Mouse (Mus musculus): ENCODE results near the gene Atp11a.

The Atp11a gene

DNA sequence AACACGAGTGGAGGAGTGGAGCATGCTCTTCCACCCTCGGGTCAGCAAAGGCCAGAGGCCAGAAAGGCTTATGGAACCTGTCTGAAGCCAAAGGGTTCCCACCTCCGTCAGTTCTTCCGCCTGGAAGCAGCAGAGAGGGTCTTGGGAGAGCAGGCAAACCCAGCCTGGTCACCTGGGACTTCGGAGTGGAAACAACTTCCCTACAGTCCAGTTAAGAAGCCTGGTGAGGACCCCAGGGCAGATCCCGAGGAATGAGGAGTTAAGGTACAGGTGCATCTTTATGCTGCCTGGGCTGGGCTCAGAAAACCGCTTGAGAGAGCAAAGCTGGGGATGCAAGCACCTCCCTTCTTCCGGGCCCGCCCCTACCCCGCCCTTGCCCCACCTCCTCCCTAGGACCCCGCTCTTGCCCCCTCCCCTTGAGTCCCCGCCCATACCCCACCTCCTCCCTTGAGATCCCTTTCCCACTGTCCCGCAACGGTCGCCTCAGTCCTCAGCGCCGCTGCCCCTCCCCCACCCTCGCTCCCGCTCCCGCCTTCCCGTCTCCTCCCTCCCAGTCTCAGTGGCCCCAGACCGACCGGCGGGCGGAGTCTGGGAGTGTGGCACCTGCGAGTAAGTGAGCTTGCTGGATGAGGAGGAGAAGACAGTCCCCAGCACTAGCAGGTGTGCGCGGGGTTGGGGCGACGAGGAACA is 116.7 kb downstream of the Atp11a start, which contains the start of gene Mcf2l:
Gene Mcf2l, plus strand, starts transcription at position 450 of the 690 bp plus-strand sequence.
- no peak for DNase-seq (ENCODE audit: low spot score in 2 of 2)

DNA sequence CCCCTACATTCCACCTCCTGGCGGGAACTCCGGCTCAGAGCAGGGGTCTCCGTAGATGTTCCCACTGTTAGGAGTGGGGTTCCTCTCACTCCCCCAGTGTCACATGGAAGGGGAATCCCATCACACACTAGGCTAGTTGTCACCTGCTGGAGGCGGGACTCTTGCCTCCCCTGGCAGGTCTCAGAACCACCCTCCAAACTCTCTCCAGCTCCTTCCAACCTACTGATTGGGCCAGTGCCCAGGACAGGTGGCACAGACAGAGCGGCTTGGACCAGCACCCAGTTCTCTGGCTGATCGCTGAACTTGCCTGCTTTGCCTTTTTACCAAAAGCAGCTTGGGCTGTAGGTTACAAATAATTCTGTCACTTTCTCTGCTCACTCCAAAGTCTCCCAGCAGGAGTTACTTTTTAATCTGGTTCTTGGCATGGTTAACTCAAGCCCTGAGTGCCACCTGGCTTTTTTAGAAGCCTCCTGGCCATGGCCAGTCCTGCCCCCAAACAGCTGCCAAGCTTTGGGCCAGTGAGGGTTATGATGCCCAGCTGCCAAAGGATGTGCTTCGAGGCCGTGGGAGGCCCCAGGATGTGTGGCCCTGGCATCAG is 117.5 kb downstream of the Atp11a start:
- peak in 1 of 2 experiments; percentile 52 for DNase-seq (ENCODE audit: low spot score in 2 of 2)

DNA sequence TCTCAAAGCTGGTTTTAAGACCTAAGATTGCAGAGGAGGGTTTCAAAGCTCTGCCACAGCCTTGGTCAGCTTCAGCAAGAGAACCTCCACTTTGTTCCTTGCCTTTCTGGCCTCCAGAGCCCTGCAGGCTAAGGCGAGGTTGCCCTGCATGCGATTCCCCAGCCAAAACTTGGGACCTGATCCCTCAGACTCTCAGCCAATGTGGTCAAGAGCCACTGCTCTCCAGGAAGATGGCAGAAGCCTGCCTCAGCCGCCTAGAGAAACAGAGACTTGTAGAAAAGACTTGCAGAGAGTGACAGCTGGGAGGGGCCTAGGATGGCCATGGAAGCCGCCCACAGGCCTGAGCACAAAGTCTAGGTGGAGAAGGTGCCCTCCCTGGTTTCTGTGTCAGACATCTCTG is 118.2 kb downstream of the Atp11a start:
- no peak for DNase-seq (ENCODE audit: low spot score in 2 of 2)

DNA sequence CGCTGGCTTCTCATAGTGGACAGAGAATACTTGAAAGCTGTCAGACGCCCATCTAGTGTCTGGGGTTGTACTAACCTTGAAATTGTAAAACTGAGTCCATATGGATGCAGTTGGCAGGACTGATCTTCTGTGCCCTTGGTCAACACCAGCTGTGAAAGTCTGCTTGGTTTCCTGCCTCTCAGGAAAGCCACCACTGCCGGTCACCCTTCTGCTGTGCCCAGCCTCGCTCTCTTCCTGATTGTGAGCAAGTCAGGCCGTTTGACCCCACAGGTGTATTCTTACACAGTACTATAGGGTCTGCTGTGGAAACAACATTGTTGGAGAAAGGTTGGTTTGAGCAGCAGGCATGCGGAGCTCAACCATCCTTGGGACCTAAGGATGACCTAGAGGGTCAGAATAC is 120.3 kb downstream of the Atp11a start:
- DNase-seq (ENCODE audit: low spot score in 2 of 2) = no peak

DNA sequence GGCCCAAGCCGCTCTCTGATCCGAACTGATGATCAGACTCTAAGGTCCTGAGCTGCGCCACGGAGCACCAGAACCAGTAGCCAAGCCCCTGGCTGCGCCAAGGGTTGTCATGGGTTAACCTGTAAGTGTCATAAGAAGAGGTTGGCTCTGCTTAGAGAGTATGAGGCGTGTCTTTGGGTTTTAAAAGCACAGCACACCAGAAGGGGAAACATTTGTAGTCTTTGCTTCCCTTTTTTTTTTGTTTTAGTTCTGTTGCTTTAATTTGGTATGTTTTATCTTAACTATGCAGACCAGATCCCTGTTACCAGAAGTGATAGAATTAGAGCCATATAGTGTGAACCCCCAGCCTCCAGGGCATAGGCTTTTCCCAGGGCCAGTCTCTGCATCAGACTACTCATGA is 123.3 kb downstream of the Atp11a start:
- DNase-seq (ENCODE audit: low spot score in 2 of 2) = no peak

DNA sequence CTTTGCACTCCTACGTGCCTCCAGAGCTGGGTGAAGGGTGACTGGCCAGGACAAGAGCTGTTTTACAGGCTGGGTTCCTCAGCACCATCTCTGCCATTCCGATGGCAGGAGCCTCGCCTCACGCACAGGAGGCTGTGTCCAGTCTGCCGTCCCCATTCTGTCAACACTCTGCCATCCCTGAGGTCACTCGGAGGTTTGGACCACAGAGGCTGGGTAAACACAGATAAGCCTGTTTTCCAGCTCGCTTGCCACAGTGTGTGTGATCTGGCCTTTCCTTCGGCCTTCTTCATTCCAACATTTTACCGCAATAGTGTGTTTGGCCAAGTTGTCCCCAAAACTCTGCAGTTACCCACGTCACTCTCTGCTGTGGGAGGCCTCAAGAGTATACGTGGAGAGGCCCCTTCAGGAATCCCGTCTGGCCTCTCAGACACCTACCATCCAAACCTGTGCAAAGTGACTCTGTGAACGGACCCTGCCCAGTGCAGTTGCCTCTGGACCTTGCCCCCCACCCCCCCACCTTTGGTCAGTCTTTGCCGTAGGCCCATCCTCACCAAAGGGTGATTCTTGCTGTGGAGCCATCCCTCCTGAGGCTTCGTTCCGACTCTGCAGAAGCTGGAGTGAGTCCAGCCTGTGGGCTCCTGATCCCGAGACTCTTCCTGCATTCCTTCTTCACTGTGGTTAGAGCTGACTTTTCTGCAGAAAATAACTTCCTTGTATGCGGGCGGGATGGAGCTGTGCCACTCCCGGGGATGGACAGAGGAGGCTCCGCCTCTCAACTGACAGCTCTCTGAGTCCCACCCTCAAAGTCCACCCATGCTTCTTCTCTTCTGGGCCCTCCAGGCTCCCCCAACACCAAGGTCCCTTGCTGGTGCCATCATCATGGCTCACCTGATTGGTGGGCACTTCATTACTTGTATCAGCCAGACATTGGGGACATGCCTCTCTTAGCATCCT is 126.5 kb downstream of the Atp11a start:
- no peak for DNase-seq (ENCODE audit: low spot score in 2 of 2)

DNA sequence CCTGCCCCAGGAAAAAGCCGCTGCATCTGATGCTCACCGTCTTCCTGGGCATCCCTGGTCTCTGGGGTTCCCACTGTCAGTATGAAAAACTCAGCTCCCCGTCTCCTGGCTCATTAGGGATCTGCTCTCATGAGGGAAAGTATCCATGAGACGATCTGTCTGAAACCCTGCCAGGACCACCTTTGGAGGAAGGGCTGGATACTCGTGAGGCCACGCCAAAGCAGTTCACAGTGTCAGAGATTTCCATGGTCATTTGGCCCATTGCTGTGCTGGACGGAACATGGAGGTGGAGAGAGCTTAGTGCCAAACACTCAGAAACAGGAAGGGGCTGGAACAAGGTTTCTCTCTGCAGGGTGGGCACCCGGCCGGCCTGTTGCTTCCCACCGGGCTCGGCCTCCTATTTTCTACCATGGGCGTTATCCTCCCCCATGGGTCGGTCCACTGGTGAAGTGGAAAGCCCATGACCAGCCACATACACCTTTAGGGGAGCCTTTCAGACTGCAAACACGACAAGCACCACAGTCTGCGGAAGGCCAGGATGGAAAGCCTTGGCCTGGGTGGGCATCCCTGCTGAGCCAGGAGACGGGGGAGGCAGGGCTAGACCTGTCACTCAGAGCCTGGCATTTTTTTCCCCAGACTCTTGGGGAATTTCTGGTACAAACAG is 131.1 kb downstream of the Atp11a start:
- DNase-seq (ENCODE audit: low spot score in 2 of 2) = no peak

DNA sequence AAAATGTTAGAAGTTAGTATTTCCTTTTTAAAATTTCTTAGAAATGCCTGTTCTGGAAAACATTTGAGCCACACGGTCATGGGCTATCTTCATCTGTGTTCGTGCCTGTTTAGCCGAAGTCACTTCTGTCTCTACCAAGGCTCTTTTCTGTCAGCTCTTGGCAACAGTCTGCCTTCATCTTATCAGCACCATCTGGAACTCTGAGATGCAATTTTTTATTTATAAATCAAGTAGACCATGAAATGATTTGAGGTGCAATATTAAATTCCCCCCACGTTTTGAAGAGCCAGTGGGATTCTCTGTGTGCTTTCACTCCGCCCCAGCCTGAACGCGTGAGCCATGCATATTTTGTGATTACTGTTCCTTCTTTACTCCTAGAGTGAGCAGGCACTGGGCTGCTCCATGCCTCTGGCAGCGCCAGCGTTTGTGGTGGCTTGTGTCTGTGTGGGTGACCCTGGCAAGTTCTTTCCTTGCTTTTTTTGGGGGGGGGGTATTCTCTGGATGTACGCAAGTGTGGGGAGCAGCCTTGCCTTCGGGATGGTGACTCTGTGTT is 132.3 kb downstream of the Atp11a start:
- DNase-seq (ENCODE audit: low spot score in 2 of 2) = no peak

DNA sequence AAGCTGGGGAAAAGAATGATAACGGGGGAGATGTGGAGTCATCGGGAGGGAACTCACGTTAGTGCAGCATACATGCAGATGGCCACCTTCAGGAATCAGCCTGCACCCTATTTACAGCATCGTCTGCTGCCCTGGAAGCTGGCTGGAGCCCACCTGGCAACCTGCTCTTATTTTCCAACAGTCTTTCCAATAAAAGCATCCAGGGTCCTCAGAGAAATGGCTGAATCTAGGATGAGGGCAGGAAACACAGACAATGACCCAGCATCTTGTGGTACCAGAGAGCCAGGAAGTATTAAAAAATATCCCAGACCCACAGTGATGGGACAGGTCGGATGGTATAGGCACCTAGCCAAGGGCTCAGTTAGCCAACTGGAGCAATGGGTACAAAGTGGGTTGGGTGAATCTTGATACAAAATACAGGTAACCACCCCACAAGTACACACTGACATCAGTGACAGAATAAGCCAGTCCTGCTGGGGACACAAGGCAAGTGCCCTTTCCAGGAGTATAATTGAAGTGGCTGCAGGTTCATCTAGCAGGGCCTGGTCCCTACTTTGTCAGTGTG is 136.2 kb downstream of the Atp11a start:
- no peak for DNase-seq (ENCODE audit: low spot score in 2 of 2)

DNA sequence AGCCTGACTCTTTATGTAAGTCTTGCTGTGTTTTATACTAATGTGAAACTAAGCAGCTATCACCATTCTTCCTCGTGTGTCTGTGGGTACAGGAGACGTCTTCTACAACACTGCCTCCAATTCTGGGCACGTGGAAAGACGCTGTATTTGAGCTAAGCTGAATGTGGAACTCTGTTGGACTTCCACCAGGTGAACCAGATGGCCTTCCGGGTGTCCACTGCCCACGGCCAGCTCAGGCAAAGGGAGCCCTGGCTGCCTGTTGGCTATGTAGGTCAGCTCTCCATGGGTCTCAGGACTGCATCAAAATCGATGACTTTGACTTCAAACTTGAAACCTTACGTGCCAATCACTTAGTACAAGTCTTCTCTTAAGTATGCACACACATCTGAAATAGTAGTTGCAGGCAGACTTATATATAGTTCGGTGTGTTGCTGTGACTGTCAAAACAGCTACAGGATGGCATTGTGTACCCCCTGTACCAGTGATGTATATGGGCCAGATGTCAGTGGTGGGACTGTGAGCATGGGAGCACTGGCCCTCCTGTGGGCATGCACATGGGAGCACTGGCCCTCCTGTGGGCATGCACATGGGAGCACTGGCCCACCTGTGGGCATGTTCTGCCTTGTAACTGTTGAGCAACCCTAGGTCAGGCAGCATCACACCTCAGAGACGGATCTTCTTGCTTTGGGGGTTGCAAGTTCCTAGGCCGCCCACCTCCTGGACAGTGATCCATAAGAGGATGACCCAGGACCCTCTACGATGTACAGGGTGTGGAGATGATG is 137.2 kb downstream of the Atp11a start:
- no peak for DNase-seq (ENCODE audit: low spot score in 2 of 2)

DNA sequence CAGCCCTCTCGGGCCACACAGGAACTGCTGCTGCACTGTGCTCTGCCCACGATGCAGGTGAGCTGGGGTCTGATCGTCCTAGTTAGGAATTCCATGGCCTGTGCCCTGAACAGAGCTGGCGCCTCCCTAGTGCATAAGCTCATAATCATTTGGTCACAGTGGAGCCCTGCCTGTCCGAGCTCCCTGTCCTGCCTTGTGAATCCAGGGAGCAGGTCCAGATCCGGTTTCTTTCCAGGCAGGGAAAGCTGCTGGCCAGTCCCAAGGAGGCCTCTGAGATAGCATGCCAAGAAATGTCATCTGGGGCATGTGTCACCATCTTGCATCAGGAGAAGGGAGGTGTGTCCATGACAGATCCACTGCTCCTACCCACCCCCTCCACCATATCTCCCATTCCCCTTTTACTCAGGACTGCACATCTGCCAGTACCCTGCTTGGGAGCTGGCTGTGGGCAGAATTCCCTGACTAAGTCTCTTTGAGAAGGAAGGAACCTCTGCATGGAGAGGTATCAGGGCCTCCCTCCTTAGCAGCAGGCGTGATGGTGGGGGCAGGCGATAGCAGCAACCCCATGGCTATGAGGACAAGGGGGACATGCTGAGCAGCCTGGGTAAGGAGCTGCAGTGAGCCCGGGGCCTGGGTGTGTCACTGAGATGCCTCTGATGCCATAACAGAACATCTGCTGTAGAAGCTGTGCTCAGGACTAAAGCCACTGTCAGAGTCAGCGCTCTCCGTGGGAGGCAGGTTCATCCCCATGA is 138.1 kb downstream of the Atp11a start:
- DNase-seq (ENCODE audit: low spot score in 2 of 2) = no peak

DNA sequence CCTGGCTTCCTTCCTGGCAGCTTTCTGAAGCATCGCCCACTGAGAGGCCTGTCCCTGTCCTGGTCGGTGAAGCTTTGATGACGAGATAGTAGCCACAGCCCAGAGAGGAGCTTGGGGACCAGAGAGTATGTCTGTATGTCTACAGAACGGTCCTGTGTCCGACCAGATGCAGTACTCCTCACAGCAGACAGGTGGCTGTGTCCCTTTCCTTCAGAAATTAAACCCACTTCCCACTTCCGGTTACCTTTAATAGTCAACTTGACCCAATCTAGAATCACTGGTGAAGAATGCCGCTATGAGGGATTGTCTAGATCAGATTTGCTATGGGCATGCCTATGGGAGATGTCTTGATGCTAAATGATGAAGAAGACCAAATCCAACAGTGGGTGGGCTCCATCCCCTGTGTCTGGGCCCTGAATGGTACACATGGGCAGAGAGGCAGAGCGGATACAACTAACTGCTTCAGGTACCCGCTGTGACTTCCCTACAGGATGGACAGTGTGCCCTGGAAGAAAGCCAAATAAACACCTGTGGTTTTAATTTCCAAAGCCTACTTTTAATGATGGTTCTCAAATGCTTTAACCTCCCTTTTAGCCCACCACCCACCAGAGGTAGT is 138.8 kb downstream of the Atp11a start:
- no peak for DNase-seq (ENCODE audit: low spot score in 2 of 2)

DNA sequence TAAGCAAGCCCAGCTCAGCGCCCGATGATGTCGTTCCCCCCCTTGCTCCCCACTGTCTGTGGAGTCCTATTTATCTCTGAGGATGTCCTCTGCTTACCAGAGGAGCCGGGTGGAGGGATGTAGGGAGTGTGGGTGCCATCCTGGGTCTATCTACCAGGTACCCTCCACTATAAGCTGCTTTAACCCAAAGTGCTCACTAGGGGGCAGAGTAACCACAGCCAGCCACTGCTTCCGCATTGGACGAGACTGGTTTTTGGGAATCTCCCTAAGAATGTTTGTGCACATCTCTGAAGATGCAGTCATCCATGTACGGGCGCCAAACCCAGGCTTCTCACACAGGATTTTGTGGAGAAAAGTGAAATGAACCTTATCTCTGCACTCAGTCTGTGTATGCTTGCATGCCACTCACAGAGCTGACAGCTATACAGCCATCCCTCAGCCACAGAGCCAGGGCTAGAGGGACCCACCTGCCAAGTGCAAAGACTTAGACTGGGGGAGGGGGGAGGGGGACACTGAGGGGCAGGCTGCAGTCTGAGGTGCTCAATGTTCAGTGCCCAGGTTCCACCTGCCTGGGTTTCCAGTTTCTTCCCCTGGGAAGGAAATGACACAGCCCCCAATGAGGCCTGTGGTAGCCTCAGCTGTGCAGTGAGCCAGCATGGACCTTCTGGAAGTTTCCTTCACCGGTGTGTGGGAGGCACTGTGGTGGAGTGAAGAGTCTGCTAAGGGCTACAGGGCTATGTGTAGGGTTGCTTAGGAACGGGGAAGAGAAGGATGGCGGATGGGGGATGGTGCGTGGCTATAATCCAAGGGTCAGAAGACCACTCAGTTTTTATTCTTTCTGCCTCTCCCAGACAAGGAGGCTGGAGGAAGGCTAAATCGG is 139.9 kb downstream of the Atp11a start:
- DNase-seq (ENCODE audit: low spot score in 2 of 2) = peak in 1 of 2 experiments; percentile 71

DNA sequence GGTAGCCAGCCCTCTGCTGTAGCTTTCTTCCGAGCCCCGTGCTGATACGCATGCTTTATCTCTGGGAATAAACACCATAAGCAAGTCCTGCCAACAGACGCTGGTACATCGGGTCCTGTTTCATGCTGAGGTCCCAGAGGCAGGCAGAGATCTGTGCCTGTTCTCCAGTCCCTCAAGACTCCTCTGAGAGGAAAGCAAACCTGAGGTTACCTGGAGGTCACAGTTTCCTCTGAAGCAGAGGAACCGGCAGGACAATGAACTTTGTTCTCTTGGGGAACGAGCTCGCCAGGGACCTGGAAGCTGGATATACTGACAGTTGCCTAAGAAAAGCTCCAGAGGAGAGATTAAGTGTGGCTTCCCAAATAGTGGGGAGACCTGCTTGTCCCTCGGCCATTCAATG is 141.0 kb downstream of the Atp11a start:
- no peak for DNase-seq (ENCODE audit: low spot score in 2 of 2)

DNA sequence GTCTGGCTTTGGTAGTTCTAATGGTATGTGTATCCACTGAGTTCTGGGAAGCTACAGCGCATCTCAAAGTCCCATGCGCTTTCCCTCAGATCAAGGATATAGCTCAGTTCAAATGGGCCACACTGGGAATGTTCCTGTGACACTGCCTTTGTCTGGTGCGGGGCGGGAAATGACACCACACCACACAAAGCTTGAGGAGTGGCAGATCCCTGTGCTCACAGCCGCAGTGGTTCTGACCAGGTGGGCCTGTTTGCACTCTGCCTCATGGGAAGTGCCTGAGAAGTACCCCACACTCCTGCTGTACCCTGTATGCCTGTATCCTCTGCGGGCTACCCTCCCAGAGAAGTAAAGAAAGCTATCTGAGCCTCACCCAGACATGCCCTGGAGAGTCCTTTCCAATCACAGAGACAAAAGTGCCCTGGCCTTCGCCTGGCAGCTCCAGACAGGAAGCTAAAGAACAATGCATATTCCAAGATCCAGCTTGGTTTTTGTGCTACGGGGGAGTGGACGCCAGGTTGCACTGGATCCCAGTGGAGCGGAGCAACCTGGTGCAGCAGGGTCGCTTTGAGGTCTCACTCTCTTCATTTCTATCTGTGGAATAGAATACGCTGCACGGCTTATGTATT is 147.1 kb downstream of the Atp11a start:
- no peak for DNase-seq (ENCODE audit: low spot score in 2 of 2)

DNA sequence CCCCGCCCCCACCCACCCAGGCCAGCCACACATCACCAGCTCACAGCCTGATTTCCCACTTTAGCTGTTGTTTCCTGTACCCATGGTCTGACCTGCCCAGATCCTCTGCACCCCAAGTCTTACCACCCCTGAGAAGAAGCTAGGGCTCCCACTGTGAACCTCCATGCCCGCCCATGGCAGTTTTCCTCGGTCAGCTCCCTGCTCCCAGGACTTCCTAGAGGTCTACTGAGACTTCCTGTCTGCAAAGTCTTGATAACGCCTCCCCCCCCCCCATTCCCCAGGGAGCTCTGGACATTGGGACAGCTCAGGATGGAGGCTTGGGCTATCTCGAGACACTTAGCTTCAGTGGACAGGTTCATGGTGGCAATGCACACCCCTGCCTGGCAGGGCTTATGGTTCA is 148.3 kb downstream of the Atp11a start:
- no peak for DNase-seq (ENCODE audit: low spot score in 2 of 2)

DNA sequence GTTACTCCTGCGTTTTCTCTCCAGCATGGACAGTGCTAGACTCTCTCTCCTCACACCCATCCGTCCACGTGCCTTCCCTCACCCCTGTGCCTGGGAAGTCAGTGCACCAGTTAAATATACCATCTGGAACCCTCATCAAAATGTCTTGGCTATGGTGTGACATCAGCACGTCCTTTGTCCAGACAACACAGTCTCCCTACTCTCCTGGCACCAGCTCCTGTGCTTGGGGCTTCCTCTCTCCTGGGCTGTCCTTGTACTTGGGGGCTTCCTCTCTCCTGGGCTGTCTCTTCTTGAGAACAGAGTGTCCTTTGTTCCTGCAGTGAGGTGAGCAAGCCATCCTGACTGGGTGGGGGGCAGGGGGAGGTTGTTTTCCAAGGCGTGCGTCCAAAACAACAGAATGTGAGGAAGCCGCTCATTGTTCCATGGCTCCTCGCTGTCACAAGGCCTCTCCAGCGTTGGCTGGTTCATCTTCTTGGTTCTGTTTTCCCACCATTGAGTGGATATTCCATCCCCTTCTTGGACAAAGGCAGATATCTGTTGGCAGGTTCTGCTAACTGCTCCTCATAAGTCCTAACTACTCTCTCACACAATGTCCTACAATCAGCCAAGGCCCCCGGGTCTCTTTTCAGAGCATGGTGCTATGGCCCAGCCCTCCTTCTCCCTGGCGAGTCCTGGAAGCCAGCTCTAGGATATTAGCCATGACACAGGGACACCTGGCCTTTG is 148.9 kb downstream of the Atp11a start:
- DNase-seq (ENCODE audit: low spot score in 2 of 2) = no peak

Data from left cerebral cortex, adult 9 months (tissue).